Mouse (Mus musculus): ENCODE data around the gene Sertad1.

Sertad1 gene

DNA sequence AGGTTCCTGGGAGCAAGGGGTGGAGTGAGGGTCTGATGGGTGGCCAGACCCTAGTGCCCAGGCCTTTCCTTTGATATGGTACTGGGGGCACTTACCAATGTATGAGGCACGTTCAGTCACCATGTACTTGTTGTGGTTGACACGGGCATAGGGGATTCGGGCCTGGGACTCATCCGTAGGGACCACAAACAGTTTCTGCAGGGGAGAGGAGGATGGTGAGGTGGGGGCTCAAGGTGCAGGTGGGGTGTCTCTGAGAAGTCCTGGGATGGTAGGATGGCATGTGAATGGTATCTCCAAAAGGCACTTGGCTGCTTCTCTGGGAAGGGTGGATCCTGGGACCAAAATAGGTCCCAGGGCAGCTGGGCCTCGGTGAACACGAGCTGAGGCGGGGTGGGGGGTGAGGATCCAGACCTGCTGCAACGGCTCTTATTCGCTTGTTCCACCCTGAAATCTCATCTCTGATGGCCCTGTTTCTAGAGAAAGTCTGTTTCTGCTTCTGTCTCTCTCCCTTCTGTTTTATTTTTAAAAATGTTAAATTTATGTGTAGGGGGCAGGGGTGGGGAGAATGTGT lies 45.9 kb downstream of the Sertad1 start:
- Histone ChIP-seq H3K27me3 (ENCODE audit: control insufficient read depth, insufficient read depth, low read length, poor library complexity, severe bottlenecking) (no peaks in the 10 kb centered on the region), H3K36me3 (ENCODE audit: control insufficient read depth, insufficient read depth, low read length, poor library complexity, severe bottlenecking) (peaks cover 15% of the 10 kb centered on the region)
- no peak for DNase-seq (ENCODE audit: low read depth, low spot score)

DNA sequence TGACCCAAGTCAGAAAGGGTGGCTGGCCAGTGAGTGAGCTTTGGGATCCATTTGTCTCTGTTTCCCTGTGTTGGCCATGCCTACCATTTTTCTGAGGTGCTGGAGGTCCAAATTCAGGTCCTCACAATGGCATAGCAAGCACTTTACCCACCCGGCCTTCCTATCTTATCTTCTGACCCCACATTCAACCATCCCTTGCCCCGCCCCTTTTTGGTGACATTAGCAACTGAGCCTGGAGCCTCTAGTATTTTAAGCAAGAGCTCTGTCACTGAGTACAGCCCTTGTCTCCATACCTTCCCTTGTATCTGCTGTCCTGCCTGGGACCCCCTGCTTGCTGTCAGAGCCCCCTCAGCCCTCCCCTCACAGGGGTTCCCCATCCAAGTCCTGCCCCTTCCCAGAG lies 48.7 kb downstream of the Sertad1 start:
- peaks cover 15% of the 10 kb centered on the region for H3K36me3 ChIP-seq (ENCODE audit: control insufficient read depth, insufficient read depth, low read length, poor library complexity, severe bottlenecking)
- no peak for DNase-seq (ENCODE audit: low read depth, low spot score)
- H3K27me3 ChIP-seq (ENCODE audit: control insufficient read depth, insufficient read depth, low read length, poor library complexity, severe bottlenecking): no peaks in the 10 kb centered on the region

DNA sequence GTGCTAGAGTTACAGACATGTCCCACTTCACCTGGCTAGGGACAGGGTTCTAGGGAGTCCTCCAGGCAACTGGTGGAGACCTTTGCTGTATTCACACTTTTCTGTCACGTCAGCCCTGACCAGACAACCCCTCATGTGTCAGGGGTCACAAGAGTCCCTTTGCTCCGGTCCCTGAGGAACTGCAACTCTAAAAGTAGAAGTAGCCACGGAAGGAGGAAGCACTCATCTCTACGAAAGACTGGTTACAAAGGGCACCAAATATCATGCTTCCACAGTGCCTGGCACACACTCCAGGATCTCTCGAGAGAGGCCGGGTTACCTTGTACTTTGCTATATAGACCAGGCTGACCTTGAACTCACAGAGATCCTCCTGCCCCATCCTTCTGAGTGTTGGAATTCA lies 49.9 kb downstream of the Sertad1 start:
- Histone ChIP-seq H3K27me3 (ENCODE audit: control insufficient read depth, insufficient read depth, low read length, poor library complexity, severe bottlenecking) (no peaks in the 10 kb centered on the region), H3K36me3 (ENCODE audit: control insufficient read depth, insufficient read depth, low read length, poor library complexity, severe bottlenecking) (peaks cover 14% of the 10 kb centered on the region)
- DNase-seq (ENCODE audit: low read depth, low spot score): peak; percentile 31

DNA sequence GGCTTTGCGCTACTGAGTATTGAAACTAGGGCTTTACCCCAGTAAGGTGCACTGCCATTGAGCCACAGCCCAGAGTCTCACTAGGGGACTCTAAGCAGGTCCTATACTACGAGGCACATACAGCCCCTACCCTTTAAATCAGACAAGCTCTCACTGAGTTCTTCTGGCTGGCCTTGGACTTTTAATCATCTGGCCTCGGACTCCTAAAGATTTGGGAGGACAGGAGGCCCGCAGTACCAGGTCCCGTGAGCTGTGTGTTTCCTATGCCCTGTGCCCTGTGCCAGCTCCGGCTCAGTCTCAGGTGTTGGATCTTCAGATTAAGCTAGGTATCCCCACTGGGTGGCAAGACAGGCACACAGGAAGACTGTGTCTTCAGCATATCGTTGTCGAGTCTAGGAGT lies 51.3 kb downstream of the Sertad1 start:
- no peak for DNase-seq (ENCODE audit: low read depth, low spot score)
- H3K27me3 ChIP-seq (ENCODE audit: control insufficient read depth, insufficient read depth, low read length, poor library complexity, severe bottlenecking): no peaks in the 10 kb centered on the region
- H3K36me3 ChIP-seq (ENCODE audit: control insufficient read depth, insufficient read depth, low read length, poor library complexity, severe bottlenecking): peaks cover 9% of the 10 kb centered on the region; the same call in 1 of the 2 replicates

DNA sequence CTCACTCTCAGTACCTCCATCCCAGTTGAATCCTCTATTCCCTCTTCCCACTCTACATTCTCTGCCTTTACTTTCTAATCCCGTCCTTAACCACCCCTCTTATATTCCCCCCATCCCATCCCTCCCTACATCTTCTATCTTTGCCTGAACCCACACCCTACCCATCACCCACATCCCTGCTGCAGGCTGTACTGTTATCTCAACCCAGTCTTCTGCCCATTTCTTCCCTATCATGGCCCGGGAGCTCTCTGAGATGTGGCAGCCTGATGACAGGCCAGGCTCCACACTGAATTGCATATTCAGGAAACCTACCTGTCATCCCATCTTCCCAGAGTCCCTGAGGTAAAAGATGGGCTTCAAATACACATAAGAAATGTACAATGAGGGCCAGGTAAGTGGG lies 52.1 kb downstream of the Sertad1 start:
- no peak for DNase-seq (ENCODE audit: low read depth, low spot score)
- no peaks in the 10 kb centered on the region for H3K27me3 ChIP-seq (ENCODE audit: control insufficient read depth, insufficient read depth, low read length, poor library complexity, severe bottlenecking)
- H3K36me3 ChIP-seq (ENCODE audit: control insufficient read depth, insufficient read depth, low read length, poor library complexity, severe bottlenecking): peaks cover 9% of the 10 kb centered on the region; the same call in 1 of the 2 replicates

All from splenic B cell, adult 2 months (primary cell).